Mouse (Mus musculus) olfactory bulb, adult 2 months (tissue): Measurements from ENCODE around the gene Bcl2l10.

ENCODE experiments used
- CTCF ChIP-seq: fragments of 200-500 bp; IDR thresholded peaks from 2 replicates; pipeline ENCODE4 v1.5.1; 2012; ENCODE audit warnings: low read depth, mild to moderate bottlenecking, low read length, moderate library complexity; ENCODE audit not compliant: insufficient read depth
- POLR2A ChIP-seq: fragments of 200-500 bp; IDR thresholded peaks from 2 replicates; pipeline ENCODE4 v1.6.1; 2012; ENCODE audit warnings: mild to moderate bottlenecking, low read depth, low read length, moderate library complexity; ENCODE audit not compliant: insufficient read depth

- no peak for TF ChIP-seq CTCF
- TF ChIP-seq POLR2A, result no peak
These were observed 14.6 kb downstream of the Bcl2l10 start for GRCm38 (mm10) chr9:75362201-75362600.
